Mouse (Mus musculus) hindbrain, embryonic 15.5 days (tissue): ENCODE measurements around the gene Wwox. TPM values are rescaled to one million over a fixed set of nuclear protein-coding genes. Genes with fewer than 3 reads are reported as not detected.
"Not testable (repeated sequence)": the region's sequence is repeated elsewhere in the genome, so short reads cannot be mapped to it uniquely, and the experiment has no call there.

Experiments
- ATAC-seq: fragments of 200-750 bp; cut with Nextera tagmentation; 2 replicates; pipeline ENCODE4 v1.8.0; 2017; ENCODE audit warnings: low read depth, moderate number of reproducible peaks, moderate TSS enrichment; ENCODE audit not compliant: low FRiP score
- H3K27ac ChIP-seq: fragments of 300-500 bp; sonication (generic); replicated peaks from 2 replicates; pipeline ENCODE4 v1.5.1; 2015; ENCODE audit warnings: mild to moderate bottlenecking, inconsistent platforms
- H3K27me3 ChIP-seq: fragments of 300-500 bp; sonication (generic); 2 replicates; pipeline ENCODE4 v1.6.1; 2015; ENCODE audit warnings: control low read depth, inconsistent platforms
- H3K36me3 ChIP-seq: fragments of 300-500 bp; sonication (generic); 2 replicates; pipeline ENCODE4 v1.6.1; 2015; ENCODE audit warnings: control low read depth, inconsistent platforms
- H3K4me1 ChIP-seq: fragments of 300-500 bp; sonication (generic); replicated peaks from 2 replicates; pipeline ENCODE4 v1.6.1; 2015; ENCODE audit warnings: control low read depth, inconsistent platforms
- H3K4me2 ChIP-seq: fragments of 300-500 bp; sonication (generic); 2 replicates; pipeline ENCODE4 v1.6.1; 2015; ENCODE audit warnings: moderate library complexity, mild to moderate bottlenecking, inconsistent platforms
- H3K4me3 ChIP-seq: fragments of 300-500 bp; sonication (generic); 2 replicates; pipeline ENCODE4 v1.5.1; 2015; ENCODE audit warnings: mild to moderate bottlenecking, inconsistent platforms
- H3K9ac ChIP-seq: fragments of 300-500 bp; sonication (generic); 2 replicates; pipeline ENCODE4 v1.6.1; 2015; ENCODE audit warnings: inconsistent platforms
- H3K9me3 ChIP-seq: fragments of 300-500 bp; sonication (generic); 2 replicates; pipeline ENCODE4 v1.6.1; 2016; ENCODE audit warnings: control low read depth, inconsistent platforms
- WGBS: fragments of 180-500 bp; shearing (Covaris S2); methylation state at CpG from one replicate; pipeline ENCODE4 v1.1.7; 2015; 5-methylcytosine and 5-hydroxymethylcytosine counted together
- polyA plus RNA-seq: library from polyadenylated mRNA; unstranded; fragments of >200 nt; fragmentation: Nextera tagmentation; extraction: Ambion mirVana; gene quantifications from 2 replicates; pipeline ENCODE4 v1.2.1, GENCODE M21; 2015

Wwox gene
- polyA plus RNA-seq, 1 experiment from 2014 or later, result 13.9 TPM

DNA sequence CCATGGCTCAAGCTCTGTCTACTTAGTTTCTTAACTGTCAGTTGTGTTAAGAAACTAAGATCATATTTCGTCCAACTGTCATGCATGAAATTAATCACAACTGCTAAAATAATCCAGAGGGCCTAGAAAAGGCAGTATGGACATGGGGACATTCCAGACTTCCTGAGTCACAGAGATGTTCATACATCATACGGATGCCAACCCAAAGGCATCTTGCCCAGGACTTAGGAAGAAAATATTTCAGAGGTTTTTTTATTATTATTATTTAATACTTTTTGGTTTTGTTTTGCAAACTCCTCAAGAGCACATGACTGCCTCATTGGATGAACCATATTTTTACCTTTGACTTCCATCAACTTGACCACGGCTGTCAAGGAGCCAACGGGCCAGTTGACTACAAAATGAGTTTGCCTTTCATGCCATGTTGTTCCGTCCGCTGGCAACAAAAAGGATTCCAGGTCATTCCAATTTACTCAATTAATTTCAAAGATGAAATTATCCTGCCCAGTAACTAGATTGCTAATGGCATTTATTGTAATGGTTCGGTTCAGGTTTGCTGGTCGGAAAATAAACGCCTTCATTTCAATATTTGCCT, 367.5 kb downstream of the Wwox start:
- Histone ChIP-seq H3K4me1 (no peaks in the 10 kb centered on the region), H3K4me3 (no peak overlapping the region), H3K36me3 (no peaks in the 10 kb centered on the region), H3K9me3 (no peaks in the 10 kb centered on the region), H3K9ac (no peak overlapping the region), H3K27ac (no peak overlapping the region), H3K4me2 (no peak overlapping the region), H3K27me3 (no peaks in the 10 kb centered on the region)
- whole genome bisulfite sequencing, result 78% methylated on average over 9 of the region's 9 CpGs
- no peak for ATAC-seq

- 51% methylated on average over 22 of the region's 22 CpGs for WGBS
- H3K27me3 ChIP-seq, result no peaks in the 10 kb centered on the region
- H3K9ac ChIP-seq, result no peak overlapping the region
- no peak for ATAC-seq
- H3K9me3 ChIP-seq, result no peaks in the 10 kb centered on the region
- H3K36me3 ChIP-seq, result no peaks in the 10 kb centered on the region
- H3K4me1 ChIP-seq, result no peaks in the 10 kb centered on the region
- H3K4me3 ChIP-seq, result no peak overlapping the region
- H3K4me2 ChIP-seq, result no peak overlapping the region
- H3K27ac ChIP-seq, result no peak overlapping the region
Measured at GRCm38 (mm10) chr8:114807676-114808426, 368.4 kb downstream of the Wwox start.

DNA sequence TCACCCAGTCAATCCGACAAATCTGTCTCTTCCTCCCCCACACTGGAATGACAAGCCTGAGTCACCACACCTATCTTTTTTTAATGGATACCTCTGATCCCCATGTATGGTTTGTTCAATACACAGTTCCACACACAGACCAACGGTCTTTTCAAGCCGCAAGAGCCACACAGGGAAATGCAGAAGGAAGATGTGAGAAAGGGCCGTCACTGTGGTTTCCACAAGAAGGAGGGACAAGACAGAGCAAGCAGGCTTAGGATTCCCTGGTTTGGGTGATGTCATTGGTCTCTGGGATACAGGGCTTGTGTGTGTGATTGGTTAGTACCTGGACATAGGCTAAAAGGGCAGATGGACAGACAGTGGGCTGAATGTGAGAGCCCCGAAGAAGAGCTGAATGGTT, 371.0 kb downstream of the Wwox start:
- H3K9ac ChIP-seq, result no peak overlapping the region
- no peak overlapping the region for H3K4me3 ChIP-seq
- WGBS, result 90% methylated on average over 5 of the region's 5 CpGs
- ATAC-seq, result no peak
- no peak overlapping the region for H3K4me2 ChIP-seq
- no peaks in the 10 kb centered on the region for H3K9me3 ChIP-seq
- H3K36me3 ChIP-seq, result no peaks in the 10 kb centered on the region
- H3K27ac ChIP-seq, result no peak overlapping the region
- no peaks in the 10 kb centered on the region for H3K27me3 ChIP-seq
- no peaks in the 10 kb centered on the region for H3K4me1 ChIP-seq

- Histone ChIP-seq H3K9ac (no peak overlapping the region), H3K4me1 (no peaks in the 10 kb centered on the region), H3K4me3 (no peak overlapping the region), H3K9me3 (no peaks in the 10 kb centered on the region), H3K36me3 (no peaks in the 10 kb centered on the region), H3K27me3 (no peaks in the 10 kb centered on the region), H3K4me2 (no peak overlapping the region), H3K27ac (no peak overlapping the region)
- WGBS, result 68% methylated on average over 10 of the region's 10 CpGs
- ATAC-seq, result no peak
Measured at GRCm38 (mm10) chr8:114813830-114814229, 374.4 kb downstream of the Wwox start.

- H3K36me3 ChIP-seq, result no peaks in the 10 kb centered on the region
- 84% methylated on average over 10 of the region's 10 CpGs for WGBS
- H3K4me2 ChIP-seq, result no peak overlapping the region
- H3K9ac ChIP-seq, result no peak overlapping the region
- H3K9me3 ChIP-seq, result no peaks in the 10 kb centered on the region
- H3K27ac ChIP-seq, result no peak overlapping the region
- no peaks in the 10 kb centered on the region for H3K27me3 ChIP-seq
- no peaks in the 10 kb centered on the region for H3K4me1 ChIP-seq
- ATAC-seq, result no peak
- H3K4me3 ChIP-seq, result no peak overlapping the region
Measured at GRCm38 (mm10) chr8:114814769-114815736, 375.6 kb downstream of the Wwox start.

DNA sequence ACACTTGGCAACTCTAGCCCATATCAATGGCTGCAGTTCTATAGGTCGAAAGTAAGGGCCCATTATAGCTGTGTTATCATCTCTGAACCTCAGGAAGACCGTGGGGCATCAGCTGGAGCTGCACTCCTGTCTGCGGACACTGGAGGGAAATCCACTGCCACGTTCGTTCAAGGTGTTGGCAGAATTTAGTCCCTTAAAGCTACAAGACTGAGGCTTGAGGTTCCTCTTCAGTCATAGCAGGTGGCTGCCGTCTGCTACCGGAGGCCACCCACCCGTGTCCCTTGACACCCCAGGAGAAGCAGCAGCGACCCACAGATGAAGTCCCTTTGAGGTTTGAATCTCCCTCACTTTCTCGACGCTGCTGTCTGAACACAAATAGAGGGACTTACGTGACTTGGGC, 376.9 kb downstream of the Wwox start:
- no peak overlapping the region for H3K4me2 ChIP-seq

GRCm38 (mm10) chr8:114816949-114817348, 377.5 kb downstream of the Wwox start:
- WGBS, result 31% methylated on average over 4 of the region's 4 CpGs
- no peak overlapping the region for H3K4me2 ChIP-seq
- H3K27ac ChIP-seq, result no peak overlapping the region

More for the DNA sequence above, 376.9 kb downstream of the Wwox start:
- Histone ChIP-seq H3K36me3 (no peaks in the 10 kb centered on the region), H3K9me3 (no peaks in the 10 kb centered on the region), H3K9ac (no peak overlapping the region), H3K27ac (no peak overlapping the region), H3K4me1 (no peaks in the 10 kb centered on the region), H3K27me3 (no peaks in the 10 kb centered on the region), H3K4me3 (no peak overlapping the region)
- 70% methylated on average over 12 of the region's 12 CpGs for WGBS
- ATAC-seq, result no peak

GRCm38 (mm10) chr8:114821543-114821942, 382.1 kb downstream of the Wwox start:
- ATAC-seq, result no peak
- Histone ChIP-seq H3K4me1 (no peaks in the 10 kb centered on the region), H3K9ac (no peak overlapping the region), H3K9me3 (no peaks in the 10 kb centered on the region), H3K27me3 (no peaks in the 10 kb centered on the region), H3K4me3 (no peak overlapping the region), H3K27ac (no peak overlapping the region), H3K4me2 (no peak overlapping the region), H3K36me3 (no peaks in the 10 kb centered on the region)
- 79% methylated on average over 8 of the region's 8 CpGs for WGBS

More at GRCm38 (mm10) chr8:114816949-114817348, 377.5 kb downstream of the Wwox start:
- H3K27me3 ChIP-seq, result no peaks in the 10 kb centered on the region
- no peaks in the 10 kb centered on the region for H3K9me3 ChIP-seq
- no peak overlapping the region for H3K4me3 ChIP-seq
- no peak overlapping the region for H3K9ac ChIP-seq
- H3K4me1 ChIP-seq, result no peaks in the 10 kb centered on the region
- no peak for ATAC-seq
- H3K36me3 ChIP-seq, result no peaks in the 10 kb centered on the region

- Histone ChIP-seq H3K27me3 (no peaks in the 10 kb centered on the region), H3K36me3 (no peaks in the 10 kb centered on the region), H3K9ac (no peak overlapping the region), H3K4me2 (no peak overlapping the region), H3K9me3 (no peaks in the 10 kb centered on the region), H3K4me1 (no peaks in the 10 kb centered on the region), H3K4me3 (no peak overlapping the region), H3K27ac (no peak overlapping the region)
- ATAC-seq, result no peak
- WGBS, result 92% methylated on average over 8 of the region's 8 CpGs
Measured at GRCm38 (mm10) chr8:114825460-114825859, 386.0 kb downstream of the Wwox start.

DNA sequence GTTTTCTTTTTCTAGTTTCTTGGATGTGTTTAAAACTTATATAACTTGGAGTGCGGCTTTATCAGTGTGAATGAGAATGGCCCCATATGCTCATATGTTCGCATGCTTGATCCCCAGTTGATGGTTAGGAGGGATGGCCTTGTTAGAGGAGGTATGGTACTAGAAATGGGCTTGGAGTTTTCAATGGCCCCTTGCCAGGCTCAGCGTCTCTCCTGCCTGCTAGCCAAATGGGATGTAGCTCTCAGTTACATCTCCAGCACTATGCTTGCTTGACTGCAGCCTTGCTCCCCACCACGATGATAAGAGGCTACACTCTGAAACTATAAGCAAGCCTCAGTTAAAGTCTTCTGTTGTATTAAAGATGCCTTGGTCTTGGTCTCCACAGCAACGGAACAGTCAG, 387.5 kb downstream of the Wwox start:
- no peaks in the 10 kb centered on the region for H3K9me3 ChIP-seq

DNA sequence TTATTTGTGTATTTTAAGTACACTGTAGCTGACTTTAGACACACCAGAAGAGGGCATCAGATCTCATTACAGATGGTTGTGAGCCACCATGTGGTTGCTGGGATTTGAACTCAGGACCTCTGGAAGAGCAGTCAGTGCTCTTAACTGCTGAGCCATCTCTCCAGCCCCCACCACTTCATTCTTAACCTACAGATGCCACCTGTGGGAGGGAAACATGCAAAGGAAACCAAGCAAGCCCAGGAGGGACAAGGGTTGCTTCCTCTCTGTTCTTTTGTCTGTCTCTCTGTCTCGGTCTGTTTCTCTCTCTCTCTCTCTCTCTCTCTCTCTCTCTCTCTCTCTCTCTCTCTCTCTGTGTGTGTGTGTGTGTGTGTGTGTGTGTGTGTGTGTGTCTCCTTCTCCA, 388.4 kb downstream of the Wwox start:
- H3K9ac ChIP-seq, H3K36me3 ChIP-seq, H3K4me2 ChIP-seq, H3K27me3 ChIP-seq, H3K4me3 ChIP-seq, H3K9me3 ChIP-seq, H3K4me1 ChIP-seq, ATAC-seq, H3K27ac ChIP-seq: not testable (repeated sequence)
- WGBS, result 80% methylated on average over 1 of the region's 1 CpGs

More for the DNA sequence above, 387.5 kb downstream of the Wwox start:
- no peak overlapping the region for H3K27ac ChIP-seq
- WGBS, result 83% methylated on average over 5 of the region's 5 CpGs
- no peak overlapping the region for H3K9ac ChIP-seq
- no peaks in the 10 kb centered on the region for H3K36me3 ChIP-seq
- H3K27me3 ChIP-seq, result no peaks in the 10 kb centered on the region
- no peak overlapping the region for H3K4me2 ChIP-seq
- H3K4me1 ChIP-seq, result no peaks in the 10 kb centered on the region
- no peak overlapping the region for H3K4me3 ChIP-seq
- no peak for ATAC-seq

GRCm38 (mm10) chr8:114831595-114831994, 392.1 kb downstream of the Wwox start:
- WGBS, result 69% methylated on average over 9 of the region's 9 CpGs
- H3K4me1 ChIP-seq, result no peaks in the 10 kb centered on the region
- no peak overlapping the region for H3K9ac ChIP-seq
- H3K9me3 ChIP-seq, result no peaks in the 10 kb centered on the region
- no peak overlapping the region for H3K27ac ChIP-seq
- H3K4me2 ChIP-seq, result no peak overlapping the region
- H3K4me3 ChIP-seq, result no peak overlapping the region
- no peak for ATAC-seq
- H3K36me3 ChIP-seq, result no peaks in the 10 kb centered on the region
- no peaks in the 10 kb centered on the region for H3K27me3 ChIP-seq
